16 mouse cellular contexts compared by ENCODE assay signal in the genomic region with DNA sequence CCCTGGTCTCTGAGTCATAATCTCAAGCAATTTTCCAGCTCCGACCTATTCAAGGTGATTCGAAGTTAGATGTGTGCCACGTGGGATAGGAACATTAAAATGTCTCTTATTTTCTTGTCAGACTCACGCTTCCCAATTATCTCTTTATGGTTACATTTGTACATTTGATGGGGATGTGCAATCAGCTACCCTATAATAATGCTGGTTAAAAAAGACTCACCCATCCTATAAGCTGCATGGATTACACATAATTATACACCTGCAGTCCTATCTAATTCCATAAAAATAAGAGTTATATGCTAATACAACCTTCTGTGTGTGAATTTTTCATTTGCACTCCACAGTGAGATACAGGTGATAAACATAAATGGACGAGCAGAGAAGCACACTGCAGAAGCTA. TPM values are rescaled to one million over a fixed set of nuclear protein-coding genes. Genes with fewer than 3 reads are reported as not detected.
"Had no signal": no experiment of that assay in that cellular context is flagged by ENCODE, and none has a peak within 500 bp of the region (broad histone marks: within the 10 kb centered on the region; RNA-seq: fewer than 3 reads in every experiment).

No protein-coding gene starts in this region.

- H3K4me2 ChIP-seq: neural tube, embryonic 12.5 days; neural tube, embryonic 13.5 days; neural tube, embryonic 15.5 days; stomach, embryonic 15.5 days had no signal

- DNase-seq: retina, postnatal 1 day; right cerebral cortex, adult 18-20 months; right cerebral cortex, postnatal 14 days; right cerebral cortex, postnatal 4 days; spleen, adult 18-20 months; thymus, adult 18-20 months; thymus, adult 2 months; thymus, postnatal 14 days; thymus, postnatal 36 days; thymus, postnatal 4 days had no signal

- H3K27ac ChIP-seq: neural tube, embryonic 12.5 days; neural tube, embryonic 13.5 days; neural tube, embryonic 15.5 days; stomach, embryonic 15.5 days; stomach, postnatal 0 days had no signal

- H3K36me3 ChIP-seq: neural tube, embryonic 12.5 days; neural tube, embryonic 13.5 days; neural tube, embryonic 15.5 days; stomach, embryonic 15.5 days had no signal

- H3K4me3 ChIP-seq: neural tube, embryonic 12.5 days; neural tube, embryonic 13.5 days; neural tube, embryonic 15.5 days; stomach, embryonic 15.5 days had no signal

- H3K9ac ChIP-seq: neural tube, embryonic 12.5 days; neural tube, embryonic 13.5 days; neural tube, embryonic 15.5 days; stomach, embryonic 15.5 days had no signal

- H3K27me3 ChIP-seq: neural tube, embryonic 12.5 days; neural tube, embryonic 13.5 days; neural tube, embryonic 15.5 days; stomach, embryonic 15.5 days had no signal

- H3K4me1 ChIP-seq: neural tube, embryonic 12.5 days; neural tube, embryonic 13.5 days; neural tube, embryonic 15.5 days; stomach, embryonic 15.5 days had no signal

- H3K9me3 ChIP-seq: neural tube, embryonic 12.5 days; neural tube, embryonic 13.5 days; neural tube, embryonic 15.5 days; stomach, embryonic 15.5 days had no signal

RNA-seq across cellular contexts. Expression of a gene that starts 52.9 kb away (rescaled TPM):
- polyA plus RNA-seq: small intestine, adult 2 months had no signal
